Mouse (Mus musculus) MEL (cell line): Measurements from ENCODE around the gene Pla2r1.

Source experiments
- CHD1 ChIP-seq: IDR thresholded peaks from 2 replicates; pipeline ENCODE4 v1.6.1; 2012; ENCODE audit warnings: low read depth, mild to moderate bottlenecking, inconsistent platforms, low read length, improper control_type of control experiment
- CTCF ChIP-seq, 3 experiments: IDR thresholded peaks in 2 of 3; conservative IDR thresholded peaks in 1 of 3; 2 replicates each; pipeline ENCODE4 v1.5.1; 2011 to 2012; ENCODE audit warnings: low read length in 3 of 3, low read depth in 2 of 3, mild to moderate bottlenecking in 2 of 3, improper control_type of control experiment in 1 of 3, inconsistent platforms in 1 of 3, mixed read lengths in 1 of 3, moderate library complexity in 1 of 3; ENCODE audit not compliant: control insufficient read depth in 1 of 3, insufficient read depth in 1 of 3, poor library complexity in 1 of 3, severe bottlenecking in 1 of 3
- EP300 ChIP-seq, 2 experiments: IDR thresholded peaks; 2 replicates each; pipeline ENCODE4 v1.6.1; 2011; ENCODE audit warnings: improper control_type of control experiment in 2 of 2, low read length in 2 of 2, low read depth in 1 of 2, mild to moderate bottlenecking in 1 of 2
- HCFC1 ChIP-seq: IDR thresholded peaks from 2 replicates; pipeline ENCODE4 v1.6.1; 2012; ENCODE audit warnings: low read depth, mild to moderate bottlenecking, inconsistent platforms, low read length, improper control_type of control experiment, moderate library complexity
- MAFK ChIP-seq: IDR thresholded peaks from 2 replicates; pipeline ENCODE4 v1.6.1; 2011; ENCODE audit warnings: low read depth, mild to moderate bottlenecking, low read length, improper control_type of control experiment, borderline replicate concordance
- MEF2A ChIP-seq: IDR thresholded peaks from 2 replicates; pipeline ENCODE4 v1.6.1; 2014; ENCODE audit warnings: low read depth, mild to moderate bottlenecking, inconsistent platforms, low read length, improper control_type of control experiment; ENCODE audit not compliant: poor library complexity, insufficient replicate concordance, severe bottlenecking; ENCODE audit errors: extremely low read depth
- POLR2A ChIP-seq, 2 experiments: IDR thresholded peaks; 2 replicates each; pipeline ENCODE4 v1.6.1; 2011 to 2012; ENCODE audit warnings: low read length in 2 of 2, mild to moderate bottlenecking in 2 of 2, control low read depth in 1 of 2, improper control_type of control experiment in 1 of 2, low read depth in 1 of 2, moderate library complexity in 1 of 2; ENCODE audit not compliant: control insufficient read depth in 1 of 2, insufficient read depth in 1 of 2, poor library complexity in 1 of 2
- SIN3A ChIP-seq: IDR thresholded peaks from 2 replicates; pipeline ENCODE4 v1.6.1; 2012; ENCODE audit warnings: low read length, improper control_type of control experiment, inconsistent platforms
- TBP ChIP-seq: IDR thresholded peaks from 2 replicates; pipeline ENCODE4 v1.8.0; 2011; ENCODE audit warnings: low read depth, low read length, improper control_type of control experiment
- USF1 ChIP-seq: IDR thresholded peaks from 2 replicates; pipeline ENCODE4 v1.6.1; 2014; ENCODE audit warnings: low read depth, mild to moderate bottlenecking, inconsistent platforms, low read length, improper control_type of control experiment, moderate library complexity
- USF2 ChIP-seq, 2 experiments: IDR thresholded peaks; 2 replicates each; pipeline ENCODE4 v1.6.1; 2011 to 2012; ENCODE audit warnings: improper control_type of control experiment in 2 of 2, low read length in 2 of 2, borderline replicate concordance in 1 of 2, inconsistent platforms in 1 of 2, low read depth in 1 of 2, mild to moderate bottlenecking in 1 of 2; ENCODE audit not compliant: insufficient read depth in 1 of 2
- ZKSCAN1 ChIP-seq: IDR thresholded peaks from 2 replicates; pipeline ENCODE4 v1.6.1; 2012; ENCODE audit warnings: low read depth, mild to moderate bottlenecking, inconsistent platforms, low read length, improper control_type of control experiment, moderate library complexity

GRCm38 (mm10) chr2:60601326-60601725, 48.2 kb upstream of the Pla2r1 start:
- TF ChIP-seq CTCF (IDR thresholded peaks at IDR 0.05 in 2 of 3, conservative IDR thresholded peaks at IDR 0.05 in 1 of 3; ENCODE audit: control insufficient read depth in 1 of 3, insufficient read depth in 1 of 3, low read depth in 2 of 3, low read length in 3 of 3, poor library complexity in 1 of 3, severe bottlenecking in 1 of 3) (no peak), EP300 (IDR thresholded peaks at IDR 0.05; ENCODE audit: low read depth in 1 of 2, low read length in 2 of 2) (no peak), HCFC1 (no peak), MAFK (no peak), USF2 (IDR thresholded peaks at IDR 0.05; ENCODE audit: borderline replicate concordance in 1 of 2, insufficient read depth in 1 of 2, low read depth in 1 of 2, low read length in 2 of 2) (no peak), POLR2A (IDR thresholded peaks at IDR 0.05; ENCODE audit: control insufficient read depth in 1 of 2, insufficient read depth in 1 of 2, low read depth in 1 of 2, low read length in 2 of 2, poor library complexity in 1 of 2) (no peak), CHD1 (no peak), TBP (no peak), ZKSCAN1 (no peak), USF1 (no peak), MEF2A (no peak), SIN3A (no peak)
